Mouse (Mus musculus) heart, adult 18-20 months (tissue): ENCODE measurements around the gene Dirc2. TPM values are rescaled to one million over a fixed set of nuclear protein-coding genes. Genes with fewer than 3 reads are reported as not detected.
A peak's percentile ranks its signal among the peaks of the same experiment; 100 is the strongest.

Experiments used
- DNase-seq, 2 experiments: peaks; one replicate each; pipeline ENCODE4 v3.0.0; 2021 to 2022; ENCODE audit warnings: mixed read lengths in 1 of 2
- total RNA-seq, 2 experiments: library from RNA; stranded (reverse); gene quantifications; 2 replicates each; pipeline ENCODE4 v1.2.3; 2021

Gene Dirc2
- total RNA-seq, 2 experiments from 2014 or later, result 56.4 to 59.9 TPM

DNA sequence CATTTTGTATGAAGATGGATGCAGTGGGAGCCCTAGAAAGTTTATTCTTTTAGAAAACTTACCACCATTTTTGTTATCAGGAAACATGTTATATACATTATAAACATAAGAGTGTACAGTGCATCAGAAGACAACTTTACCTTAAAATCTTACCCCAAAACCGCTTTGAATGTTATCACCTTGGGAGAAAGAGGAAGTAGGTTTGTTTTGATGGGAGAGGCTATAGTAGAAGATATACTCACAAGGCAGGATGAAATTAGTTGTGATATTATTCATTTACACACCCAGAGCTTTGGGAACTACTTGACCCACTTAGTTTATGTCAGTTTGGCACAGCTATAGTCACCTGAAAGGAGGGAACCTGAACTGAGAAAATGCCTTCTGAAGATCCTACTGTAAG lies 6.7 kb upstream of the Dirc2 start:
- no peak for DNase-seq

DNA sequence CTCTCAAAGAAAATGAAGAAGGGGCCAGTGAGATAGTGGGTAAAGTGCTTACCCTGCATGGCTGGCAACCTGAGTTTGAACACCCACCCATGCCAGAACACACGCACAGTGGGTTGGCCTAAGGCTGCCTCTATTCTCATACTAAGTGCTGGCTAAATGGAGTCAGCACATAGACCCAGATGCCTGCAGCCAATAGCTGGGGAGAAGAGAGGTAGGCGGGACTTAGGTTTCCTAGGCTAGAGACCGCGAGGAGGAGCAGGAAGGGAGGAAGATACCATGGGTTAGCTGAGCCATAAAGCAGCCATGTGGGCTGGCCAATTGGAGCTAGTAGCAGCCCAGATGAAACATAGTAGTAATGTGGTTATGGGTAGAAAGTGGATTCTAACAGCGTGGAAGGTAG lies 3.4 kb upstream of the Dirc2 start:
- no peak for DNase-seq

DNA sequence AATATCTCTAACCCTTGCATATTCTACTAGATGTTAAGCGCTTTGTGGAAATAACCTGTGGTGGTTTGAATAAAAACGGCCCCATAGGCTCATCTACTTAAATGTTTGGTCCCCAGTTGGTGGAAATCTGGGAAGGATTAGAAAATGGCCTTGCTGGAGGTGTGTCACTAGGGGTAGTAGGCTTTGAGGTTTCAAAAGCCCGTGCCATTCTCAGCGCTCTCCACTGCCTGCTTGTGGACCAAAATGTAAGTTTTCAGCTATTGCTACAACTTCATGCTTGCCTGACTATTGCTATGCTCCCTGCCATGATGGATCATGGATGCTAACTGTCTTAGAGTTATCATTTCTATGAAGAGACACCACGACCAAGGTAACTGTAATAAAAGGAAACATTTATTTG lies 2.5 kb upstream of the Dirc2 start:
- no peak for DNase-seq

DNA sequence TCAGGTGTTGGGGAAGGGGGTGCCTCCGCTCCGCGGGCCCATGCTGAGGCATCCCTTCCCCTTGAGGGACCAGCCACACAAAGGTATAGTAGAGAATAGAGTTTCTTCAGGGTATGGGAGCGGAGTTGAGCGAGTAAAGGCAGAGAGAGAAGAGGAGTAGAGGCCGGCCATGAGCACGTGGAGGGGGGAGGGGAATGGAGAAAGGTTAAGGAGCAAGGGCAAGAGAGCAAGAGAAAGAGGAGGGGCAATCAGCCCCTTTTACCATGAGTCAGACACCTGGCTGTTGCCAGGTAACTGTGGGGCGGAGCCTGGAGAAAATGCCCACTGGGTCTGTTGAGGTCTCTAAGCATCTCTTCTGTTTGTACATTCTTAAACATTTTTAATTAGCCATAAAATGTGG lies 2.0 kb upstream of the Dirc2 start:
- no peak for DNase-seq

DNA sequence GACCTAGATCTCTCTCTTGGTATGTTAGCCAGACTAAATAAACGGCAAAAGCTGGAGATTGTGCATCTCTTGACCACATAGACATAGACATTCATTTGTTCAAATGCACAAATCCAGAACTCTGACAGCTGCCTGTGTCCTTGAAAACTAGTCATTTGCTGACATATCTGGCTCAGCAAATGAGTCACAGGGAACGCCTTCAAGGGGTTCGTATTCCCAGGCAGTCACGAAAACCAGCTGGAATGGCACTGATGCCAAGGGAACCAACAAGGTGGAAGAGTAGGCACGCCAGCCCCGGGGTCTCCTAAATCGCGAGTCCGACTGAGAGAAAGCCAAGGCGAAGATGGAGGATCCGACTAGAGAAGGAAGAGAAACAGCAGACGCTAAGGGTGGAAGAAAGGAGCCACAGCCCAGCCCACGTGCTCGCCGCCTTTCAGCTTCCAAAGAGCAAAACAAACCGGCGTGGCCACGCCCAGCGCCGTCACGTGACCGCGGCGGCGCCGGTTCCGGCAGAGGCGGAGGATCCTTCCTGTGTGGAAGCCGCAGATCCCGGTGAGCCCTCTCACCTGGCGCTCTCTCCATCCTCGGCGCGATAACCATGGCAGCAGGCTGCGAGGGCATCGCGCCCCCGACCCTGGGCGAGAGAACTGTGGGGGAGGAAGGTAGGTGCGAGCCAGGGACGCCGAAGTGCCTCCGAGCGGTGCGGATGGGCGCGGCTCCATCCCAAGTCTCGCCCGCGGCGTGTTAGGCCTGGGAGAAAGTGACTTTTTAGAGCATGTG lies 912 bp upstream of the Dirc2 start, which contains the start of gene Hspbap1:
TSS of gene Hspbap1 (plus strand) at position 498 of the 780 bp plus-strand sequence.
- peak; percentile 95 for DNase-seq

DNA sequence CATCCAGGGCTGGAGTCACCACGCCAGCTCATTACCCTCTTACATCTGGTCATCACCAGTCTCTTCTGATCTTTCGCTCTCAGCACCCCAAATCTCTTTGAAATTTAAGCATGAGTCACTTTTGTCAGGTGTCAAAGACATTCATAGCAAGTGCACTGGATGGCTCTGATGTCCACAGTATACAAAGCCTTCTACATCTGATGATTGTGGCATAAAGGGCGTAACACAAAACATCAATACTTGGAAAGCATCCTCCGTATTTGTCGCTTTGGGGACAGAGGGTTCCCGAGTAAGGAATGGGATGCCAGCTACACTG lies 729 bp downstream of the Dirc2 start:
- no peak for DNase-seq

DNA sequence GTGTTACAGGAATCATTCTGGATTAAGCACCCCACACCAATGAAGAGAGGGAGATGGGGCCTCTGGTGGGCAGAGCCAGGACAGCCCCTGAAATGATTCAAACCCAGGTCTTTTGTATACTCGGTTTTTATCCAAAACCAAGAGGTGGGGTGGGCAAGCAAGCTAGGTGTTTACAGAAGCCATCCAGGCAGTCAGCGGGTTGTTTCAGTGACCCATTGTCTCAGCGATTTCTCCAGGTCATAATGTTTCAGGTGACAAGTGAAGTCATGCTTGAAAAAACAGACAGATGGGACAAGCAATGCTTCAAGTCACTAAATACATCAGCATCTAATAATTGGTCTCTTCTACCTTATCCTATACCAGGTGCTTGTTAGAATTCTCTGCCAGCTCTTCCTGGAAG lies 2.8 kb downstream of the Dirc2 start:
- no peak for DNase-seq

DNA sequence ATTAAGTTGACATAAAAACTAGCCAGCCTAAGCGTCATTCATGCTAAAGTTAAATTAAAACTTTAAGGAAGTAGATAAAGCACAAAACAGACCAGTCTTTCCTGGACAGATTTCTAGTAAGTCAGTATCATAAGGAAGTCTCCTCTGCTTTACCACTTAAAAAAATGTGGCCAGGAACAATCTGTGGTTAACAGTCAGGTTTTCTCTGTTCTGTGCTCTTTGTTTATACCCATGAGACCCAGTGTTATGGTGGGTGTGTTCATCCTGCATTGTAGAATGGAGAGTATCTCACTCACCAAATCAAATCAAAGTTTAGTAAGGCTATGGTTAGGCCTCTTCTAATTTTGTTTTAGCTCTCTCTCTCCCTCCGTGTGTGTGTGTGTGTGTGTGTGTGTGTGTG lies 3.7 kb downstream of the Dirc2 start:
- DNase-seq, result peak in 1 of 2 experiments; percentile 10

DNA sequence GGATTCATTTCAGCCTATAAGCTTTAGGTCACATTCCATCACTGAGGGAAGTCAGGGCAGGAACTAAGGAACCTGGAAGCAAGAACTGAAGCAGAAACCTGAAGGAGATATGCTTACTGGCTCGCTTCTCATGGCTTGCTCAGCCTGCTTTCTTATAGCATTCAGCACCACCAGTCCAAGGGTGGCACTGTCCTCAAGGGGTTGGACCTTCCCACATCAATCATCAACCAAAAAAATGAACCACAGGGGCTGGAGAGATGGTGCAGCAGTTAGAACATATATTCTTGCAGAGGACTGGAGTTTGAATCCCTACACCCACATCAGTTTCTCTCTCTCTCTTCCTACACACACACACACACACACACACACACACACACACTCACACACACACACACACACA lies 4.2 kb downstream of the Dirc2 start:
- no peak for DNase-seq

DNA sequence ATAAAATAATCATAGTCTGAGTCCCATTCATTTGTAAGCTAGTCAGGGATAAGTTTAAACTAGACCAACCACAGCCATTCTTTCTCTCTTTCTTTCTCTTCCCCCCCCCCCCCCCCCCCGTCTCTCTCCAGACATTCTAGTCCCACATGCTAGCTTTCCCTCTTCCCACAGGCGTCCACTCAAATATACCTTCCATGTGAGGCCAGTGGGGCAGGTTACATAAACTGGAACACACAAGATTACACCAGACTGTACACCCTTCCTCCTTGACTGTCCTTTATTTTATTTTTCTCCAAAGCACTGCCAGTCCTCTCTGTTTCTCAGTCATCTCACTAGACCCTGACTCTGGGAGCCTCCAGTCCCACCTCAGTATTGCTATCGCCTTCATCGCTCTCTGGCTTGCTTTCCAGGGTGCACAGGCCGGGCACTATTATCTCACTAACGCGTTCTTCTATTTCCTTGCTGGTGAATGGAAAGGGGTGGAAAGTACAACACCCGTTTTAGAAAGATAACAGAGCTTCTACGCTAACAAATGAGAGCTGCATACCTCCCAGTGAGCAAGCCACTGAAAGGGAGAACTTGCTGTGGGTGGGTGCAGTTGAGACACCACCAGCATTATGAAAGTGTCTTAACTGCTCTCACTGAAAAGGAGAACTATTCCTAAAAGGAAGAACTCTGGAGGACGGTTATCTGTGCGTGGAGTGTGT lies 5.4 kb downstream of the Dirc2 start:
- peak in 1 of 2 experiments; percentile 11 for DNase-seq

DNA sequence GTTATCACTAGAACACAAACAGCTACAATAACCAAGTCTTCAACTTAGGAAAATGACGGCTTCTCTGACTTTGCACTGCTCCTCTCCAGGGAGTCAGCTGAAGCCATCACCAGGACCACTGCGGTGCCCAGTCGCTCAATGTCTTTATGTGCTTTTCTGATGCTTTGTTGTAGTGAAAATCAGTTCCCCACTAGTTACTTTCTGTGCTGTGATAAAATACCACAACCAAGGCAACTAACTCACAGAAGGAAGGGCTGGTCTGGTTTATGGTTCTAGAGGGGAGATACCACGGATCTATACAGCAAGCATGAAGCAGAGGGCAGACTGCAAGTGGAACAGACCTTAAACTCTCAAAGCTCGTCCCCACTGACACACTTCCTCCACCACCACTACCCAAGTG lies 9.8 kb downstream of the Dirc2 start:
- no peak for DNase-seq

DNA sequence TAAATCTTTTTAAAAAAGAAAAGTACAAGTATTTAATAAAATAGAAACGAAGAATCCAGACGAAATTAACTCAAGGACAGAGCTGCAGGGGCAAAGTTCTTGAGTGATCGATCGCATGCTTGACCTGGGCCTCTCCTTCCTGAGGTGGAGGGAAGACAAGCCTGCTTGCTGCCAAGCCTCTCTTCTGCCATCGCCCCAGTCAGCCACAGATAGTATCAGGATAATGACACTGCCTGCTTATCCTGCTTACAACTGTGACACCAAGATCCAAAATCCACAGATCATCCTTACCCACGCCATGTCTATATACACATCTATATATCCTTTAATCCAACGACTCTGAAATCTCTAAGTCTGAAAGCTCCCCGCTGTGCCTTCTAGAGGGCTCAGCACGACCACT lies 12.5 kb downstream of the Dirc2 start:
- DNase-seq, result no peak

DNA sequence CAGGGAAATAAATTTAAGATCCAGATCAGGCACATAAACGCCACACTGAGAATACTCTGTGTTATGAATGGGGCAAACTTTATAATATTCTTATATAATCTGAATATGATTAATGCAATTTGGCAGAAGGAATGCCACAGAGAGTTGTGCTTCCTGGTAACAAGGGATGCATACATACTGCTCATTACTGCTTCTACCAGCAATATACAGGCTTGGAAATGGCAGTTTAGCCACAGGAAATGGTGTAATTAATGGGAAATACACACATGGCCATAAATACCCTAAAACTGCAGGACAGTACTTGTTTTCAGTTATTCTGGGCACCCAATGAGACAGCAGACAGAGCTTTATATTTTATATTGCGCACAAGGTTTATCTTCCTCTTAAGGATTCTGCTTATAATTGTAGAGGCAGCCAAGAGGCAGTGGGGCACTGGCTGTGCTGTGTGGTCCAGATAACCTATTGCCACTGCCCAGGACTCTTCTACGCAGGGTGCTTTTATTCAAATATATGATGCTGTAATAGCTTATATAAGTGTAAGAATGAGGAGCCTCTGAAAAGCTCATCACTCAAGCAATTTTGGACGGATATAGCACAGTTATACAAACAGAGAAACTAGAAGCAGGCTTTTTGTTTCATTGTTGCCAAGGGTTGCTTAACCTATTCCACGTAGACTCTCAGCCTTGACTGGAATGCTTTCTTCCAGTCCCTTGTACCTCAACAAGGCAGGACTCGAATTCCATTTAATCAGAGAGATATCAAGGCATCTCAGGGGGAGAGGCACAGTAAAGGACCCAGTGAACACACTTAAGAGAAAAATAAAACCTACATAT lies 13.4 kb downstream of the Dirc2 start:
- no peak for DNase-seq

DNA sequence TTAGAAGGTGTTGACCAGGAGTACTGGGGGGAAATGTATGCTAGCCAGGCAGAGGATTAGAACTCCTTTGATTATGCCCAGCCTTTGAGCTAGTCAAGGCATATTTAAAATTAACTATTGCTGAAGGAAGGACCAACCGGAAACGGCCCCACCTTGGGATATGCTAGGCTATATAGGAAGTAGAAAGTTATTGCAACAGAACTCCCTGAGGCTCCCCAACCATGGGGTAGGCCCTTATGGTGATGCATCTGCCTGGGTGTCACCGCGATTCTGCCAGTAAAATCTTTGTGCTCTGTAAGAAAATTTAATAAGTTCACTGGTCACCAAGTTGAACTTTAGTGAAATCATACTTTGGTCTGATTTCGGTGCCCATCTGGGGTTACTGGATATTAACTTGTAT lies 15.2 kb downstream of the Dirc2 start:
- DNase-seq, result no peak

DNA sequence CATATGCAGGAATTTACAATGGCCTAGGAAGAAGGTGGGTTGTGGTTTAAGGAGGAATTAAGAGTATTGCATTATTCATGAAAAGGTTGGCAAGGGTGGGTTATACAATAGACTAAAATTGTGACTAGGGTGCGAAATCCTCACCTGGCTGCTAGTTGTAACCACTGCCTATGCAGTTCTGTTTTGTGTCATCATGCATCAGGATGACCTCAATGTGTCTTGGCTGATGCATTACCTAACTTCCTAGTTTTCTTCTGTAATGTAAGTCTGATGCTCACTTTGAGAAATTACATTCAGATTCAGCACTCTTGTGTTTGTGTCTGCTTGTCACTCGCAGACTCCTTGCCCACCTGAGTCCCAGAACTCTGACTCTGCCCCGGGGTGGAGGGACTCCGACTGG lies 17.3 kb downstream of the Dirc2 start:
- no peak for DNase-seq

DNA sequence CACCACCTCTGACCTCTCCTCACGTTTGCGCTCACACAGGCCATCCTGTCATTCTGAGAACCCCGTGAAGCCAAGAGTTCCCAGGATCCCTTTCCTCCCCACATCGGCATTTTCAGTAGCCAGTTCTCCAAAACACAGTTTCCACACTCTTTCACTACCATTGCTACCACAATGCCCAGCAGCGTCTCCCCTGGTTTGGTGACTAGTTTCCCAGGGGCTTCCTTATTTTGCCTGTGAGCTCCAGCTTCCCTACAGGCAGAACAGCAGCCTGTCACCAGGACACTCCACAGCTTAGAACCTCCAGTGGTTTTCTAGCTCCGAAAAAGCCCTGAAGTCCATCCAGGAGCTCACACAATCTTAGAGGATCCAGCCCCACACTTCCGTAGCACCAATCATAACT lies 19.8 kb downstream of the Dirc2 start:
- no peak for DNase-seq

DNA sequence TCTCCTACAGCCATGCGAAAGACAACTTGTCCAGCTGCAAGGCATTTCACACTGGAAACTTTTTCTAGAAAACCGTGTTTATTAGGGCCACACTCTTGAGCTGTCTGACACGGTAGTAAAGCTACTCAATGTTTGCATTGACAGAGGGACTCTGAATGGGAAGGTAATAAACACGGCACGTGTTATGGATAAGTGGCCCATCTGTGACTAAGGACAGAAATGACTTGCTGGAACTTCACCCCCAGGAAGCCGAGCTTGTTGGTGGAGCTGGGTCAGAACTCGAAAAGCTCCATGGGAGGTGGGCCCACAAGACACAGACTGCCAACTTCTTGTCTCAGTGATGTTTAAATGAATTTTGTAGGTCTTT lies 20.9 kb downstream of the Dirc2 start:
- DNase-seq, result no peak

DNA sequence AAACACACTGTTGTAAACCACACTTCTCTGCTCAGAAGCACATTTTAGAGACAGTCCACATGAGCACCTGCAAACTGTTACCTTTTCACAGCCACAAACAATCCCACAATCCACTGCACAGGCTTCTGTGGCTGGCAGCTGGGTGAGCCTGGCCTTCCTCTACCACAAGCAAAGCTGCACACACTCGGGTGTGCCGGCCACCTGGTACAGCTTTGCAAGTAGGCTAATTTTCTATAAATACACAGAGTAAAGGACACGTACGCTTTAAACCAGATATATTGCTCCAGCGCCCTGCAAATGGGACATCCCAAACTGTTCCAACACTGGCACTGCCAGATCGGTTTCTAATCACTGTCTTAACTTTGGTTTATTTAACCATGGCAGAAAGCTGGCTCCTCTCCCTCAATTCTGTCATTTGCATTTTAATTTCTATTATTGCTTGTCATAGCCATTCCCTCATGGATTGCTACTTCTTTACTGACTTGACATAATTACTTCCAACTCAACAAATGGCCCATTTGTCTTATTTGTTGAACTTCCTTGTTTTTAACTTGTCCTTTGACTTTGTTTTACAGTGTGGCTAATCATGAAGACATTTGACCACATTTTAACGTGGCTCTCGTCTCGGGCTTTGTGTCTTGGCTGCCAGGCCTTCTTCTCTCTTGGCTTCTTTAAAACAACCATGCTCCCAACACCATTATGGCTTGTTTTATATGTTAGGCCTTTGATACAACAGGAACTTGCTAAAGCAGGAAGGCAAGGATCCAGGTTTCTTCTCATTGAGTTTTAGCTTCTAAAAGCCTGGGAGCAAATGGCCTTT lies 21.5 kb downstream of the Dirc2 start:
- peak in 1 of 2 experiments; percentile 39 for DNase-seq

DNA sequence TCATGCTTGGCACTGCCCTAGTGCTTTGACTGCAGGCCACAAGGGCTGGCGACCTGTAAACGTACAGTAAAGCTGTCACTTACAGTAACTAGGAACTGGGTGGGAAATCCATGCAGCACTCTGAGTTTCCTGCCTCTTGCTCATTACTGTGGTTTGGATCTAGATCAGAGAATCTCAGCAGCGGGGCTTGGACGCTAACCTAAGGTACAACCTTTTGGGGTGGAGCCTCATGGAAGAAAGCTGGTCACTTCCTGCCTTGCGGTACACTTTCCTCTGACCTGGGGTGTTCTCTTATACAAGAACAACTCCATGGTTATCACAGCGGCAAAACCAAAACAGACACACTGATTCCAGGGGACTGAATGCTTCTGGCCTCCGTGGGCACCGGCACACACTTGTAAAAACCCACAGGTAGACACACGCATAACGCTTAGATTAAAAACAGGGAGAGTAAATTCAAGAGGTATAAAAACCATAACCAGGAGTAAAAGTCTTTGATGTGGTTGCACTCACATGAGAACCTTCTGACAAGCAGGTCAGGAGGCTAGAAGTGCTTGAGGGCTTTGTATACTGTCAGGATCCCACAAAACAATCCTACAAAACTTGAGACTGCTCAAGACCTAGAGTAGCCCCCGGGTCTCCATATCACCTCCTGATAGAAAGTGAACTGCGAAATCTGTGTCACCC lies 26.8 kb downstream of the Dirc2 start:
- DNase-seq, result no peak

DNA sequence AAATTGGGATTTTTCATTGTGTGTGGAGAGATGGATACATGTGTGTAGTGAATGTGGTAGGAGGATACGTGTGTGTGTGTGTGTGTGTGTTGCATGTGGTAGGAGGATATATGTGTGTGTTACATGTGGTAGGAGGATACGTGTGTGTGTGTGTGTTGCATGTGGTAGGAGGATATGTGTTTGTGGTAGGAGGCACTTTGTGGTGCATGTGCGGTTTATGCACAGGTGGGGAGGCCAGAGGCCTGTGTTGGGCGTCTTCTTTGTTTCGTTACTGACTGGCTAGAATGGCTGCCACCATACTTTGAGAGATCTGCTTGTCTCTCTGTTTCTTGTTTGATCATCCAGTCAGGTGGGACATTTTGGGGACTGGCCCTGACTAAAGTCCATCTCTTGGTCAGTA lies 27.5 kb downstream of the Dirc2 start:
- DNase-seq, result no peak

DNA sequence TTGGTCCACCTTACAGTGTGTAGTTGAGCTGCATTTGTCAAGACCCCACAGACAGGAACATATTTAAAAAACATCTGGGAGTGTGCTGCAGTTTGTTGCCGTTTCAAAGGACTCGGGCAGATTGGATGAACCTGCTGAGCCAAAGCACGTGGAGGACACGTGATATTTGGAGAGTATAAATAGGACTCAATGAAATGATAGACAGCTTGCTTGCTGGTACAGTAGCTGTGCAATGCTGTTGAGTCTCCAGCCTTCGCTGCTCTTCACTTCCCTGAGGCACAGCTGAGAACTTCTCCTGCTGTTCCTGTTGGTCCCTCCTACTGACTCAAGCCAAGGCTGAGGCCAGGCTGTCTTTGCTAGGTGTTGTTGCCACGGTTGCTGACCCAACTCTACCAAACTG lies 28.2 kb downstream of the Dirc2 start:
- DNase-seq, result no peak

DNA sequence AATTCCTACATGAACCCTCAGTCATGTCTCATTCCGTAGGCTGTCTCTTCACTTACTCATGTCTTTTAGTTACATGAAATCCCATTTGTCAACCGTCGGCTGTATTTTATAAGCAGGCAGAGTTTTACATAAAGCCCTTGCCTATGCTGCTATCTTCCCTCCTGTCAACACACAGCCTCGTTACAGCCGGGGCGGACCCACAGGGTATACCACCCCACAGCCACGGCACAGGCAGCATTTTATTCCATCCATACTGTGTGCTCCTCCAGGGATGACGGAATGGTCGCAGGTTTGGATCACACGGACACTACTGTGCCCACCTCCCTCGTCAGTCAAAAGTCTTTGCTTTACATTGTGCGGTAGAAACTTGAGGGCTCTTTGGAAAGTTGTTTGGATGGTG lies 28.8 kb downstream of the Dirc2 start:
- no peak for DNase-seq
